Mouse (Mus musculus) heart, embryonic 11.5 days (tissue): ENCODE measurements around the gene Mmp14. TPM values are rescaled to one million over a fixed set of nuclear protein-coding genes. Genes with fewer than 3 reads are reported as not detected.

Experiments
- ATAC-seq: fragments of 200-750 bp; cut with Nextera tagmentation; replicated peaks from 2 replicates; pipeline ENCODE4 v1.8.0; 2017; ENCODE audit warnings: moderate library complexity; ENCODE audit not compliant: insufficient number of reproducible peaks, low FRiP score, low TSS enrichment
- H3K27ac ChIP-seq: fragments of 300-500 bp; sonication (generic); 2 replicates; pipeline ENCODE4 v1.5.1; 2014; ENCODE audit warnings: mild to moderate bottlenecking, low read depth, low read length
- H3K27me3 ChIP-seq: fragments of 300-500 bp; sonication (generic); 2 replicates; pipeline ENCODE4 v1.6.1; 2014; ENCODE audit warnings: mild to moderate bottlenecking, low read length, mixed read lengths; ENCODE audit not compliant: control insufficient read depth, insufficient read depth
- H3K36me3 ChIP-seq: fragments of 300-500 bp; sonication (generic); 2 replicates; pipeline ENCODE4 v1.6.1; 2014; ENCODE audit warnings: mild to moderate bottlenecking, low read length, moderate library complexity, mixed read lengths; ENCODE audit not compliant: control insufficient read depth, insufficient read depth
- H3K4me1 ChIP-seq: fragments of 300-500 bp; sonication (generic); 2 replicates; pipeline ENCODE4 v1.6.1; 2014; ENCODE audit warnings: low read length; ENCODE audit not compliant: control insufficient read depth, insufficient read depth
- H3K4me2 ChIP-seq: fragments of 300-500 bp; sonication (generic); 2 replicates; pipeline ENCODE4 v1.6.1; 2014; ENCODE audit warnings: mild to moderate bottlenecking, moderate library complexity
- H3K4me3 ChIP-seq: fragments of 300-500 bp; sonication (generic); 2 replicates; pipeline ENCODE4 v1.5.1; 2014; ENCODE audit warnings: low read depth, low read length
- H3K9ac ChIP-seq: fragments of 300-500 bp; sonication (generic); 2 replicates; pipeline ENCODE4 v1.6.1; 2014; ENCODE audit warnings: mild to moderate bottlenecking, low read depth, low read length, moderate library complexity
- H3K9me3 ChIP-seq: fragments of 300-500 bp; sonication (generic); replicated peaks from 2 replicates; pipeline ENCODE4 v1.6.1; 2016; ENCODE audit warnings: low read length; ENCODE audit not compliant: control insufficient read depth
- WGBS: fragments of 180-500 bp; shearing (Covaris S2); extraction: QIAGEN DNeasy Blood & Tissue Kit; methylation state at CpG from one replicate; pipeline ENCODE4 v1.1.7; 2014; ENCODE audit not compliant: insufficient replicate concordance; 5-methylcytosine and 5-hydroxymethylcytosine counted together
- polyA plus RNA-seq: library from polyadenylated mRNA; unstranded; fragments of >200 nt; fragmentation: Nextera tagmentation; extraction: Ambion mirVana; gene quantifications from 2 replicates; pipeline ENCODE4 v1.2.1, GENCODE M21; 2014

Mmp14 gene
- polyA plus RNA-seq, 1 experiment from 2014 or later: 84.3 TPM

DNA sequence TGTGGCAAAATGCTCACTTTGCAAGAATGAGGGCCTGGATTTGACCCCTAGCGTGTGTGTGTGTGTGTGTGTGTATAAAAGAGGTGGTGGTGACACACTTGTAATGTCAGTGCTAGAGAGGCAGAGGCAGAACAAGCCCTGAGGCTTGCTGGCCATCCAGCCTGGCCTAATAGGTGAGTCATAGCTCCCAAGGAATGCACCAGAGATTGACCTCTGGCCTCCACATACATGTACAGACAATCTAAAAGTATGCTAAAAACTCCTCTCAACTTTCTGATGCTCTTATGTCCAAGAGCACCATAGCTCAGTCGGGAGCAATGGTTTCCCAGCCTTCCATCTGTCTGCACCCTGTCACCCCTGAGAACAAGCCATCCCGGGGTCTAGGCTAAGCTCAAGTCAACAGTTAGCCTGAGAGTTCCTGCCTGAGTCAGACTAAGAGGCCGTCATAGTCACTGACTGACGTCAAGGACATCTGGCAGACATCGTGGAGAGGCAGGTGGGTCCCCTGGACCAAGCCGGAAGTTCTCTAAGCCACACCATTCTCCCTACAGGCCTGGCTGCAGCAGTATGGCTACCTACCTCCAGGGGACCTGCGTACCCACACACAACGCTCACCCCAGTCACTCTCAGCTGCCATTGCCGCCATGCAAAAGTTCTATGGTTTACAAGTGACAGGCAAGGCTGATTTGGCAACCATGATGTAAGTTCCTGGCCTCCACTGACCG lies 3.9 kb downstream of the Mmp14 start:
- no peak for ATAC-seq

DNA sequence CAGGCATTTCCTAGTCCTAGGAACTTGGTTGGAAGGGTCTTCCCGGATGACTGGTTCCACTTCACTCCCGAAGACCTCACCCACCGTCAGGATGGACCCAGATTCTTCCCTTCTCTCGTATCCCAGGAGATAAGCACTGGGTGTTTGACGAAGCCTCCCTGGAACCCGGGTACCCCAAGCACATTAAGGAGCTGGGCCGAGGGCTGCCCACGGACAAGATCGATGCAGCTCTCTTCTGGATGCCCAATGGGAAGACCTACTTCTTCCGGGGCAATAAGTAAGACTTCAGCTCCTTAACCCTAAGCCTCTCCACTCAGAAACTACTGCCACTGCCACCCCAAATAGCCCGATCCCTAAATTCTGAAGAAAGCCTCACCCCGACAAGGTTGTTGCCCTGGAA lies 7.7 kb downstream of the Mmp14 start:
- Histone ChIP-seq H3K9ac (no peak overlapping the region), H3K36me3 (peaks cover 19% of the 10 kb centered on the region), H3K27ac (no peak overlapping the region), H3K4me1 (peaks cover 11% of the 10 kb centered on the region), H3K4me3 (no peak overlapping the region), H3K27me3 (no peaks in the 10 kb centered on the region), H3K4me2 (no peak overlapping the region), H3K9me3 (no peaks in the 10 kb centered on the region)
- WGBS: 85% methylated on average over 12 of the region's 12 CpGs
- no peak for ATAC-seq

More for the DNA sequence above, 3.9 kb downstream of the Mmp14 start:
- H3K9ac ChIP-seq: no peak overlapping the region
- H3K27me3 ChIP-seq: no peaks in the 10 kb centered on the region
- H3K4me2 ChIP-seq: no peak overlapping the region
- peaks cover 19% of the 10 kb centered on the region for H3K36me3 ChIP-seq
- WGBS: 73% methylated on average over 11 of the region's 11 CpGs
- peaks cover 22% of the 10 kb centered on the region for H3K4me1 ChIP-seq
- no peak overlapping the region for H3K27ac ChIP-seq
- H3K4me3 ChIP-seq: no peak overlapping the region
- no peaks in the 10 kb centered on the region for H3K9me3 ChIP-seq

DNA sequence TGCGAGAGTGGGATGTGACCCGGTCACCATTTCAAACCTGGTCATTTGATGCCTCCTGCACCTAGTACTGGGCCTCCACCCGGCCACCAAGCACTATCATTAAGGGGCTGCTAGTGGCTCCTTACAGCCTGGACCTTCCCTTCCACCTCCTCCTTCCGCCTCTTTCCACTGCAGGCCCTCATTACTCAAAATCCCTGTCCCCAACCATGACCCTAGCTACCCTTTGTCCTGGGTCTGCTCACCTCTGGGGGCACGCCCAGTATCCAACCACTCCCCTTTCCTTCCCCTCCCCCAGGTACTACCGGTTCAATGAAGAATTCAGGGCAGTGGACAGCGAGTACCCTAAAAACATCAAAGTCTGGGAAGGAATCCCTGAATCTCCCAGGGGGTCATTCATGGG lies 8.2 kb downstream of the Mmp14 start:
- H3K27me3 ChIP-seq: no peaks in the 10 kb centered on the region
- H3K9ac ChIP-seq: no peak overlapping the region
- no peak overlapping the region for H3K4me3 ChIP-seq
- H3K4me1 ChIP-seq: peaks cover 7% of the 10 kb centered on the region; the same call in 1 of the 2 replicates
- no peak overlapping the region for H3K4me2 ChIP-seq
- H3K36me3 ChIP-seq: peaks cover 19% of the 10 kb centered on the region
- H3K27ac ChIP-seq: no peak overlapping the region
- WGBS: 75% methylated on average over 7 of the region's 7 CpGs
- ATAC-seq: no peak
- no peaks in the 10 kb centered on the region for H3K9me3 ChIP-seq

DNA sequence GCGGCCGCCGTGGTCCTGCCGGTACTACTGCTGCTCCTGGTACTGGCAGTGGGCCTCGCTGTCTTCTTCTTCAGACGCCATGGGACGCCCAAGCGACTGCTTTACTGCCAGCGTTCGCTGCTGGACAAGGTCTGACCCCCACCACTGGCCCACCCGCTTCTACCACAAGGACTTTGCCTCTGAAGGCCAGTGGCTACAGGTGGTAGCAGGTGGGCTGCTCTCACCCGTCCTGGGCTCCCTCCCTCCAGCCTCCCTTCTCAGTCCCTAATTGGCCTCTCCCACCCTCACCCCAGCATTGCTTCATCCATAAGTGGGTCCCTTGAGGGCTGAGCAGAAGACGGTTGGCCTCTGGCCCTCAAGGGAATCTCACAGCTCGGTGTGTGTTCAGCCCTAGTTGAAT lies 9.1 kb downstream of the Mmp14 start:
- Histone ChIP-seq H3K27me3 (no peaks in the 10 kb centered on the region), H3K9ac (no peak overlapping the region), H3K4me1 (peaks cover 8% of the 10 kb centered on the region; the same call in 1 of the 2 replicates), H3K9me3 (no peaks in the 10 kb centered on the region), H3K36me3 (peaks cover 19% of the 10 kb centered on the region), H3K27ac (no peak overlapping the region), H3K4me3 (no peak overlapping the region), H3K4me2 (no peak overlapping the region)
- ATAC-seq: no peak
- 85% methylated on average over 13 of the region's 14 CpGs for WGBS

DNA sequence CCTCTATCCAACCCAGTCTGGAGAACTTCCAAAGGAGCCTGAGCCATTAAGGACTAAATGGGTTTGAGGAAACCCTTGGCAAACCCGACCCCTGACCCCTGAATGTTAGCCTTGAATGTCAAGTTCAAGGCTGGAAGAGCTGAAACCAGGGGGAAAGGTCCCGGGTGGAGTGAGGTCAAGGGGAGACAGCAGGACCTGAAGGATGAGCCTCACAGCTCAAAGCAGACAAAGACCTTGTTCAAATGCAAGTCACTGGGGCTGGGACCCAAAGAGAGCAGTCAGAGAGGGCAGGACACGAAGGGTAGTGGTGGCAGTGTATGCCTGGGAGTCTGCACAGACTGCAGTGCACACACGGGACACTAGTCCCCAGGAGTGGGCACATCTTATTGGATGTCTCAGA lies 10.0 kb downstream of the Mmp14 start:
- no peak overlapping the region for H3K4me3 ChIP-seq
- no peak overlapping the region for H3K9ac ChIP-seq
- H3K9me3 ChIP-seq: no peaks in the 10 kb centered on the region
- 69% methylated on average over 4 of the region's 4 CpGs for WGBS
- H3K27ac ChIP-seq: no peak overlapping the region
- ATAC-seq: no peak
- no peak overlapping the region for H3K4me2 ChIP-seq
- H3K27me3 ChIP-seq: no peaks in the 10 kb centered on the region
- peaks cover 10% of the 10 kb centered on the region; the same call in 1 of the 2 replicates for H3K4me1 ChIP-seq
- peaks cover 15% of the 10 kb centered on the region for H3K36me3 ChIP-seq

DNA sequence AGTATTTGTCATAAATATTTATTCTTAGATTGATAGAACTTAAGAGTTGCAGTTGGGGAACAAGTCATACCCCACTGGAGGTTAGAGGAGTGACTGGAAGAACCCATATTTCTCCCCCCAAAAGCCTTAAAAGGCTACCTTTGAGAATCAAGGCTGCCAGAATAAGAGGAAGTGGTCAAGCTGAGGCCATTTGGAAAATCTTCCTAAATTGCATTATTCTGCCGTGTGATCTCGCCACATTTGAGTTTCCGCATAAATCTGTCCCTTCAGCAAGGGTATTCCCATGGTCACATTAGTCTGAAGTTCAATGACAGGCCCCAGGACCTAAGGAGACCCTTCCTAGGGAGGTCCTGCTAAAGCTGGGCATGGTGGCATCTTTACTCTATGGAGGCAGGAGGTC lies 11.1 kb downstream of the Mmp14 start:
- H3K9ac ChIP-seq: no peak overlapping the region
- no peak overlapping the region for H3K27ac ChIP-seq
- peaks cover 15% of the 10 kb centered on the region for H3K36me3 ChIP-seq
- WGBS: 84% methylated on average over 3 of the region's 3 CpGs
- no peak overlapping the region for H3K4me2 ChIP-seq
- H3K9me3 ChIP-seq: no peaks in the 10 kb centered on the region
- peaks cover 10% of the 10 kb centered on the region; the same call in 1 of the 2 replicates for H3K4me1 ChIP-seq
- no peak for ATAC-seq
- no peak overlapping the region for H3K4me3 ChIP-seq
- no peaks in the 10 kb centered on the region for H3K27me3 ChIP-seq

DNA sequence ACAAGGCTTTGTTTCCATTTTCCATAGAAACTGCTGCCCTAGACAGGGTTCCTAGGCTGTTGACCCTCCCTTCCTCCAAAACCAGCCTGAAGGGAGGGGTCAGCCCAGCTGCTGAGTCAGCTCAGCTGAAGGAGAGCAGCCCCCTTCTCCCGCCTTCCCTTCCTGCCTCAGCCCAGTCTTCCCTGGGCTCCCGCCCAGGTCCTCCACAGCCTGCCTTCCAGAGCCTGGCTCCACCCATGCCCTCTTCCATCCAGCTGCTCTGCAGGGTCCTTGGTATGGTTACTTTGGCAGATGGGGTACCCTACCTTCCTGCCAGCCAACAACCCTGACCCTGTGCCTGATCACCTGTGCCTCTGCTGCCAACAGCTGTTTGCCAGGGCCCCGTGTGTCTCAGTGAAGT lies 11.8 kb downstream of the Mmp14 start:
- no peak overlapping the region for H3K4me2 ChIP-seq
- no peak overlapping the region for H3K27ac ChIP-seq
- no peak overlapping the region for H3K4me3 ChIP-seq
- peaks cover 10% of the 10 kb centered on the region; the same call in 1 of the 2 replicates for H3K4me1 ChIP-seq
- no peaks in the 10 kb centered on the region for H3K27me3 ChIP-seq
- WGBS: 24% methylated on average over 3 of the region's 3 CpGs
- no peak; the same call in 1 of the 2 replicates for ATAC-seq
- no peaks in the 10 kb centered on the region for H3K9me3 ChIP-seq
- H3K36me3 ChIP-seq: peaks cover 12% of the 10 kb centered on the region
- H3K9ac ChIP-seq: no peak overlapping the region

DNA sequence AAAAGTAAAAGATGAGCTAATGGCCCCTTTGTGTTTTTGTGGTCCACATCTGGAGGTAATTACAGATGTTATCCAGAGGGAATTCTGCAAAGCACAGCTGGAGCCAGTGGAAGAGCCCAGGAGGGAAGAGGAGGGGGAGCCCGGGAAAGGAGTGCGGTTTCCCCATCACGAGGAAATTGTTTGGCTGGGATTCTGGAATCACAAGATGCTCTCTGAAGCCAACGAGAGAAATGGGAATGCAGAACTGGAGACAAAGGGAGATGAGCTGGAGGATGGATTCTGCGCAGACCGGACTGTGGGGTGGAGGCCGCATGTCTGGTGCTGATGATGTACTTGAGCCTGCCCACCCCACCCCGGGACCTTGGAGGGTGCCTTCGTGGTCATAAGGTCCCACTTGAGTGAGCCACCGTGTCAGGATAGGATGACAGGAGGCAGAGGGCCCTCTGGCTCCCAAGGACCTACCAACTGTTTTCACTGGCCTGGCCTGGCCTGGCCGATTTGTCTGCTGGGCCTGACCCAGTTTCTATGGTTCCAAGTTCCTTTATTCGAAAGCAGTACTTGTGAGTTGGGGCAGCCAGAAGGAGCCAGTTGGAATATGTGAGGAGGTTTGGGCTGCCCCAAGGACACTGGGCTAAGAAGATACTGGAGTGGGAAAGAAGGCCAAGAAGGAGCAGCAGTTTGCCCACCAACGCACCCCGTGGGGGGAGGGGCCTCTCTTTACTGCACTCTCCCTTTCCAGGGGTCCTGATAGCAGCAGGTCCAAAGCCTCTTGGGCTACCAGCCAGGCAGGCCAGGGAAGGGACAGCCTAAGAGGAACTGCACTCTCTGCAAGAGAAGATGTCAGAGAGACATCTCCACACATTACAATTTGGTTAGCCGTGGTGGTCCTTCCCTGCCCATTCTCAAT lies 12.6 kb downstream of the Mmp14 start:
- Histone ChIP-seq H3K4me3 (no peak overlapping the region), H3K9me3 (no peaks in the 10 kb centered on the region), H3K4me1 (peaks cover 10% of the 10 kb centered on the region; the same call in 1 of the 2 replicates), H3K27me3 (no peaks in the 10 kb centered on the region), H3K36me3 (peaks cover 7% of the 10 kb centered on the region; the same call in 1 of the 2 replicates), H3K9ac (no peak overlapping the region), H3K27ac (no peak overlapping the region), H3K4me2 (no peak overlapping the region)
- 51% methylated on average over 15 of the region's 15 CpGs for WGBS
- ATAC-seq: no peak
